Mouse (Mus musculus): ENCODE measurements around the gene Hmgb1. TPM values are rescaled to one million over a fixed set of nuclear protein-coding genes. Genes with fewer than 3 reads are reported as not detected.
A peak's percentile ranks its signal among the peaks of the same experiment; 100 is the strongest.
"Not testable (repeated sequence)": the region's sequence is repeated elsewhere in the genome, so short reads cannot be mapped to it uniquely, and the experiment has no call there.

The Hmgb1 gene
- total RNA-seq, 2 experiments from 2014 or later = 236 to 264 TPM

GRCm38 (mm10) chr5:149146691-149147090, 37.6 kb downstream of the Hmgb1 start:
- no peak for DNase-seq

- peak; percentile 30 for DNase-seq
Measured at GRCm38 (mm10) chr5:149143766-149144375, 40.4 kb downstream of the Hmgb1 start.

- DNase-seq = not testable (repeated sequence)
Measured at GRCm38 (mm10) chr5:149141155-149141554, 43.1 kb downstream of the Hmgb1 start.

GRCm38 (mm10) chr5:149140336-149140735, 44.0 kb downstream of the Hmgb1 start:
- no peak for DNase-seq

- not testable (repeated sequence) for DNase-seq
Measured at GRCm38 (mm10) chr5:149138087-149138486, 46.2 kb downstream of the Hmgb1 start.

- no peak for DNase-seq
Measured at GRCm38 (mm10) chr5:149137447-149137846, 46.8 kb downstream of the Hmgb1 start.

DNA sequence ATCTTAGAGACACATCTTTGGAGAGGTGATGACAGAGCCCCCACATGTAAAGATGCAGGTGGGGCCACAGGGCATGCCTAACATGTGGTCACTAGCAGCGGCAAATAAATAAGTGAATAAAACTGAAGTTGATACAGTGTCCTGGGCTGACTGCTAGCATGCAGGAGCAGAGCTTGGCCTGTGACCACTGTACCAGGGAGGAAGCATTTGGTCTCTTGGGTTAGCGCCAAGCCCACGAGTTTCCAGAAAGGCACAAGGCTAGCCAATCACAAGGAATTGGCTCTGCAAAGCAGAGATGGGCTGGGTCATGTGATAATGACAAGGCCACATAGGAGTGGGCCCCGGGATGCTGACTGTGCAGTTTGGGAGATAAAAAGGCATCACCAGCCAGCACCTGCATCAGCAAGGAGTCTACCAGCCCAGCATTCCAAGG, 47.3 kb downstream of the Hmgb1 start:
- DNase-seq = peak; percentile 72

GRCm38 (mm10) chr5:149135455-149136354, 48.6 kb downstream of the Hmgb1 start:
- DNase-seq = no peak

DNA sequence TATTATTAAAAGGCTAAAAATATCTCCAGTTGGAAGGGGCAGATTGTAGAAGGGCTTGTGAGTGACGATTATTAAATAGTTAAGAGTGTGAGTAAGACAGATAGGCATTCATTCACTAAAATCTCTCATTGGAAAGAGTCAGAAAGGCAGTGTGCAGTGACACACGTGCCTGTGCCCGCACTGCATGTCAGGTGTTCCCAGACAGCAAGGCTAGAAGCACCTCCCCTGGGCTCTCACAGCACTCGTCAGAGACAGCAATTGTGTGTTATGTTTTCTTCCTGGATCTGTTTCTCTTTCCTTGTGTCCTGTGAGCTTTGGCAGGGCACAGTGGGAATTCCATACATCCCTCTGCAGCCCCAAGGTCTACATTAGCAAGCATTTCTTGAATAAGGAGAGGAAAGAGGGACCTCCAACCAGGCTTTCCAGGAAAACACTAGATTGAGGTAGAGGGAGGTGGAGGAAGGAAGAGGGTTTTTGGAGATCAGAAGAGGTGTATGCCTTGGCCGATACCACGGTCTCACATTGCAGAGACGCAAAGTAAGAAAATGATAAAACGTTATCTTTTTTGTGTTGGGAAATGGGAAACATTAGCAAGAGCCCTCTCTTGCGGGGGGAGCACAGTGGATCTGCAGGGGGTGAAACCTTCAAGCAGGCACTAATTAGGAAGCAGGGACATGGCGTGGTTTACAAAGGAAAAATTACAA, 49.4 kb downstream of the Hmgb1 start:
- peak; percentile 31 for DNase-seq

- DNase-seq = peak; percentile 67
Measured at GRCm38 (mm10) chr5:149128473-149128872, 55.8 kb downstream of the Hmgb1 start.

GRCm38 (mm10) chr5:149123795-149124194, 60.5 kb downstream of the Hmgb1 start:
- no peak for DNase-seq

DNA sequence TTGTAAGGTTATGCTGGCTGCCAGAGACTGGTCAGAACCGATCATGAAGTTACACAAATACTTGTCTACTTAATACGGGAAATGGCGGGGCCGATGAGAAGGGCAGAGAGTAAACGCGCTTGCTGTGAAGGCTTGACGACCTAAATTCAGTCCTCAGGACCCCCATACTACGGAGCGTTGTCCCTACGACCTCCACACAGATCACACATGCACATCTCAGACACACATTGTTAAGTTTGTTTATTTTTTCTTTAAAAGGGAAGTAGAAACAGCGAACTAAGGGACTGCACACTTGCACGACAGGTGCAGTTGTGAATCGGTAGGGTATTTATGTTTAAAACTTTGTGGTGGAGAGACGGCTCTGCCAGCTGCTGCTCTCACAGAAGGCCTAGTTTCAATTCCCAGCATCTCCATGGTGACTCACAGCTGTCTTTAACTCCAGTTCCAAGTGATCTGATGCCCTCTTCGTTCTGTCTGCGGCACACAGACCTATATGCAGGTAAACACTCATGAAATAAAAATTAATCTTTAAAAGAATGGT, 64.9 kb downstream of the Hmgb1 start:
- DNase-seq = no peak

DNA sequence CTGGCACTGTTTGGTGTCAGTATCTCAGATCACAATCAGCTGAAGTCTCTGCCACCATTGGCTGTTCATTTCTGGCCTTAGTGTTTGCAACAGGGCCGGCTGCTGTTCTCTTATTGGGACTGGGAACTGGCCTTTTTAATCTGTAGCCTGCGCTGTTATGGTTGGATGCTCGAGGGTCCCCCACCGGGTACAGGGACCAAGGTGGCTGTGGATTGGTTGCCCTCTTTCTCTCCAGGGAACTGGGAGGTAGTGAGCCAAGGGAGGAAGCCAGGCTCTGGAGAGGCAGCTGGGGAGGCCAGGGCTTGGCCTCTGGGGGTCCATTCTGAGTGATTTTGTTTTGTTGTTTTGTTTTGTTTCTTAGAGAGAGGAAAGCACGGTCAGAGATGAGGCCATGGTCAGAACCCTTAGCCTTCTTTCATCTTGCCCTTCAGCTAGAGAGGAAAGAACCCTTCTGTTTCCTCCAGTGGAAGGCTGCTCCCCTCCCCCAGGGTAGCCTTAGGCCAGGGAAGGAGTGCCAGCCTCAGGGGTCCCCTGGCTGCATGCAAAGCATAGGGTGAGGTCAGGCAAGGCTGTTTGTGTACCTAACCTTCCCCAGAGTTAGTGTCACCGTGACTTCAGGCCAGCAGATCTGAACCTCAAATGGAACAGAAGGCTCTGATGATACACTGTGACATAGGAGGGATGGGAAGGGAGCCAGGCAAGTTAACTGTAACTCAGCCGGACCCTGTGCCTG, 66.3 kb downstream of the Hmgb1 start:
- DNase-seq = no peak

DNA sequence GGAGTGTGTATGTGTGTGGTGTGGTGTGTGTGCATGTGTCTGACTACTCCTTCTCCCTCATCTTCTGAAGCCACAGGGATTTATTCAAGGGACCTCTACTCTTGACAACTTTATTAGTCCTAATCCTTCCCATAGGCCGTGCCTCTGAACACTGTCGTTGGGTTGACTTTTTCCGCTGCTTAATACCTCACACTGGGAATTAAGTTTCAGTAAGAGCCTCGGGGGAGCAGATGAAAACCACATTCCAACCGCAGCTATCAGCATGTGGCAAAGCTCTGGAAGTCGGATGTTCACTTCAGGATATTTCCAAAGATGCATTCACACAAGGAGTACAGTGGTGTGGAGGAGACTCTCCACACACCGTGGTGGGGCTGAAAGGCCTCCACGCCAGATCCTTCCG, 69.7 kb downstream of the Hmgb1 start:
- no peak for DNase-seq

- DNase-seq = no peak
Measured at GRCm38 (mm10) chr5:149114034-149114433, 70.3 kb downstream of the Hmgb1 start.

GRCm38 (mm10) chr5:149113439-149113838, 70.8 kb downstream of the Hmgb1 start:
- no peak for DNase-seq

DNA sequence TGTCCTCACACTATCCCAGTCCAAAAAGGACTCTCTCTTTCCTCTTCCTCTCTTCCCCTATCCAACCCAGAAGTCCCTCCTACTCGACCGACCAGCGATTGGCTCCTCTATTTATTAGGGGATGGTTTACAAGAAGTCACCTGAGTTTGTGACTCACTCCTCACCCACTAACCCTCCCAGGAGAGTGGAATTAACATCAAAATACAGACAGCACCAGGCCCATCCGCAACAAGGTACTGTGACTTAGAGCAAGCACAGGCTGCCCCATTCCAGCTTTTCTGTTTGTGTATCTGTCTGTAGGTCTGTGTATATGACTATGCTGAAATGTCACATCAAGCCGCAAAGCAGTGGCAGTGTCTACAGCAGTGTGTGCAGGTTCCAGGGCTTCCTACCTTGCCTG, 71.7 kb downstream of the Hmgb1 start:
- no peak for DNase-seq

- no peak for DNase-seq
Measured at GRCm38 (mm10) chr5:149109220-149109619, 75.1 kb downstream of the Hmgb1 start.

DNA sequence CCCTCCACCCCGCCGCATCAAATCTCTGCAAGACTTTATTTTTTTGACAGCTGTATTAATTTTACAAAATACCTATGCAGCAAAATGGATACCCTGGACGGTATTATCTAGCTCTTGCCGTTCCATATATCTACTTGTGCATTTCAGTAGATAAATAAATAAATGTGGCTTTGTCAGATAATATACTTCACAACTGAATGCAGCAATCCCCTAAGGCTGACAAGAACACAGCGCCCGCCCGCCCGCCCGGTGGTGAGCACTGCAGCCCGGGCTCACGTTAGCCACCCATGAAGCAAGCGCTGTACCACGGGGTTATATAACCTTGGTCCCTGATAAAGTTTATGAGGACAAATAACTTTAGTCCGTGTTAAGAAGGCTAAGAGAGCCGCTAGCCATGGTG, 76.1 kb downstream of the Hmgb1 start:
- DNase-seq = no peak

DNA sequence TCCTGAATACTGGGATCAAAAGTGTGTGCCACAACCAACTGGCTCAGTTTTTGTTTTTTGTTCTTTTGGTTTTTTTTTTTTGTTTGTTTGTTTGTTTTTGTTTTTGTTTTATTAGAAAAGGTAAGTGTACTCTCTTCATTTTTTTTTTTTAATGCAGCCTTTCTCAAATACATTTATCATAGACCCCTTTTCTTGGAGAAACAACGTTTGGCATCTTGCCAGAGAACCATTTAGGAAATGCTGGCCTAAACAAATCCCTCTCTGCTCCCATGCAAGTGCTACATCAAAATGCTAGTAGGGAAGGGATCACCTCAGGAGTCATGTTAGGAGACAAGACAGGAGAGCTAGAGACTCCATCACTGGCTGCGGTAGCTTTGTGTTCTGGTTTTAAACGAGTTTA, 76.7 kb downstream of the Hmgb1 start:
- no peak for DNase-seq

DNA sequence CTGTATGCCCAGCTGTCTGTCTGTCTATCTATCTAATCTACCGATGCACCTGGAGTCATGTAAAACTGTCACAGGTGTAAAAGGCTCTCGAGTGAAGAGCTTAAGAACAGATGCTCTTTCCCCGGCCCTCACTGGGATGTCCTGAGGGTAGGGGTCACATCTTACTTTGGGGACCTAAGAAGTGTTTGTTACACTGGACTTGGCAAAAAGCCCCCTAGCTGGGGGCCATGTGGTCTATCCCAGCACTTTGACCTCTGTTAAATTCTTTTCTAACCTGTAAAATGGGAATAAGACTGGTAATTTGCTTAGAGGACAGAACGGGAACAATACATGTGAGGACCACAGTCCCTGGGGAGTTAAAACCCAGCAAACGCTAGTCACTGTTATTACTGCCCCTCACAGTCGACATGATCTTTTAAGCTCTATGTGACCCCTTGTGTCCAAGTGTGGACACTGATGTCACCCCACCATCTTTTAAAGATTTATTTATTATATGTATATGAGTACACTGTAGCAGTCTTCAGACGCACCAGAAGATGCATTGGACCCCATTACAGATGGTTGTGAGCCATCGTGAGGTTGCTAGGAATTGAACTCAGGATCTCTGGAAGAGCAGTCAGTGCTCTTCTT, 80.1 kb downstream of the Hmgb1 start:
- no peak for DNase-seq

- DNase-seq = no peak
Measured at GRCm38 (mm10) chr5:149101869-149102268, 82.4 kb downstream of the Hmgb1 start.

Data from heart, postnatal 4 days (tissue).